16 mouse cellular contexts compared by ENCODE assay signal in genomic region chr11:28812564-28812963, GRCm38 (mm10). TPM values are rescaled to one million over a fixed set of nuclear protein-coding genes. Genes with fewer than 3 reads are reported as not detected.
DNase-seq lines count a peak whose midpoint lies in the region; ATAC-seq and TF ChIP-seq lines count a peak whose summit lies in the region.
"Had no signal": no experiment of that assay in that cellular context is flagged by ENCODE, and none has a peak within 500 bp of the region (broad histone marks: within the 10 kb centered on the region; RNA-seq: fewer than 3 reads in every experiment).

No protein-coding gene starts in this region.

- H3K9me3 ChIP-seq in kidney, embryonic 14.5 days (ENCODE audit: control insufficient read depth, low read length) = no peaks in the 10 kb centered on the region
- no peaks in the 10 kb centered on the region for H3K9me3 ChIP-seq in intestine, embryonic 16.5 days (ENCODE audit: control insufficient read depth, low read length)
- H3K9me3 ChIP-seq: heart, embryonic 13.5 days; midbrain, embryonic 12.5 days; neural tube, embryonic 13.5 days had no signal

- no peak for TF ChIP-seq CTCF in kidney, adult 2 months (conservative IDR thresholded peaks at IDR 0.05; ENCODE audit: insufficient read depth, insufficient read length, low read depth, low read length)

- no peaks in the 10 kb centered on the region; the same call in 1 of the 2 replicates for H3K27me3 ChIP-seq in kidney, adult 2 months (replicated peaks; ENCODE audit: control insufficient read depth, insufficient read depth, low read length)
- no peaks in the 10 kb centered on the region for H3K27me3 ChIP-seq in kidney, embryonic 14.5 days (ENCODE audit: control insufficient read depth, insufficient read depth, low read length)
- no peaks in the 10 kb centered on the region for H3K27me3 ChIP-seq in intestine, embryonic 16.5 days (replicated peaks; ENCODE audit: control insufficient read depth, insufficient read depth, low read length)
- H3K27me3 ChIP-seq: midbrain, embryonic 12.5 days; neural tube, embryonic 13.5 days had no signal

- 56% methylated on average over 2 of the region's 2 CpGs for WGBS in kidney, adult 2 months
- WGBS in kidney, embryonic 14.5 days = 61% methylated on average over 2 of the region's 2 CpGs
- WGBS in intestine, embryonic 16.5 days = 42% methylated on average over 2 of the region's 2 CpGs

- no peak overlapping the region for H3K27ac ChIP-seq in kidney, adult 2 months (ENCODE audit: insufficient read depth, low read depth, low read length)
- no peak overlapping the region for H3K27ac ChIP-seq in kidney, embryonic 14.5 days (ENCODE audit: low read depth, low read length)
- no peak overlapping the region for H3K27ac ChIP-seq in intestine, embryonic 16.5 days (ENCODE audit: low read length)
- H3K27ac ChIP-seq: heart, embryonic 13.5 days; left cerebral cortex, adult 2 months; midbrain, embryonic 12.5 days; neural tube, embryonic 13.5 days had no signal

- peak; percentile 38 for DNase-seq in kidney, adult 2 months
- peak; percentile 55 for DNase-seq in Muller cell, postnatal 12 days (ENCODE audit: inconsistent ontology term)
- DNase-seq in frontal cortex, postnatal 36 days (ENCODE audit: low spot score in 2 of 2) = no peak
- DNase-seq in layer of hippocampus, adult 8-10 months (ENCODE audit: low spot score in 2 of 2) = no peak
- DNase-seq: cerebellum, postnatal 14 days; right cerebral cortex, postnatal 4 days had no signal

- H3K4me2 ChIP-seq in kidney, embryonic 14.5 days (replicated peaks; ENCODE audit: low read depth, low read length) = no peak overlapping the region
- no peak overlapping the region for H3K4me2 ChIP-seq in intestine, embryonic 16.5 days (ENCODE audit: low read depth, low read length)
- H3K4me2 ChIP-seq: heart, embryonic 13.5 days; liver, embryonic 11.5 days; midbrain, embryonic 12.5 days; neural tube, embryonic 13.5 days had no signal

- no peaks in the 10 kb centered on the region for H3K4me1 ChIP-seq in kidney, adult 2 months (ENCODE audit: control insufficient read depth, insufficient read depth, low read length)
- no peaks in the 10 kb centered on the region for H3K4me1 ChIP-seq in kidney, embryonic 14.5 days (ENCODE audit: control insufficient read depth, insufficient read depth, low read length)
- H3K4me1 ChIP-seq in intestine, embryonic 16.5 days (ENCODE audit: control insufficient read depth, insufficient read depth, low read length) = no peaks in the 10 kb centered on the region
- H3K4me1 ChIP-seq: midbrain, embryonic 12.5 days; neural tube, embryonic 13.5 days had no signal

- H3K9ac ChIP-seq in kidney, embryonic 14.5 days (ENCODE audit: low read depth, low read length) = no peak overlapping the region
- no peak overlapping the region for H3K9ac ChIP-seq in intestine, embryonic 16.5 days (ENCODE audit: low read depth, low read length)
- H3K9ac ChIP-seq: heart, embryonic 13.5 days; midbrain, embryonic 12.5 days; neural tube, embryonic 13.5 days had no signal

- no peaks in the 10 kb centered on the region for H3K36me3 ChIP-seq in kidney, adult 2 months (ENCODE audit: control insufficient read depth, insufficient read depth, low read length)
- H3K36me3 ChIP-seq in kidney, embryonic 14.5 days (ENCODE audit: control insufficient read depth, insufficient read depth, low read length) = no peaks in the 10 kb centered on the region
- no peaks in the 10 kb centered on the region for H3K36me3 ChIP-seq in intestine, embryonic 16.5 days (ENCODE audit: control insufficient read depth, insufficient read depth, low read length)
- H3K36me3 ChIP-seq: heart, embryonic 13.5 days; midbrain, embryonic 12.5 days; neural tube, embryonic 13.5 days had no signal

- no peak for TF ChIP-seq POLR2A in kidney, adult 2 months (IDR thresholded peaks at IDR 0.05; ENCODE audit: low read depth, low read length)

- no peak for ATAC-seq in kidney, embryonic 14.5 days (ENCODE audit: low FRiP score, low TSS enrichment)
- ATAC-seq in intestine, embryonic 16.5 days = peak; percentile 84
- ATAC-seq in megakaryocyte progenitor cell, adult 5-6 weeks (replicated peaks; ENCODE audit: poor library complexity) = peak; percentile 81
- ATAC-seq in erythroblast, adult 5-6 weeks (replicated peaks; ENCODE audit: low FRiP score, poor library complexity, severe bottlenecking) = no peak
- ATAC-seq: activated CD4-positive, CD25-positive, alpha-beta regulatory T cell, adult 4 months had no signal

- H3K4me3 ChIP-seq in kidney, adult 2 months (ENCODE audit: insufficient read depth, low read depth, low read length) = no peak overlapping the region
- H3K4me3 ChIP-seq in kidney, embryonic 14.5 days (ENCODE audit: low read length) = no peak overlapping the region
- no peak overlapping the region for H3K4me3 ChIP-seq in intestine, embryonic 16.5 days (ENCODE audit: low read length)
- H3K4me3 ChIP-seq: heart, embryonic 13.5 days; left cerebral cortex, adult 2 months; midbrain, embryonic 12.5 days; neural tube, embryonic 13.5 days had no signal

RNA-seq across cellular contexts. Expression of gene Efemp1, which starts 40.4 kb away (rescaled TPM):
- polyA plus RNA-seq in kidney, adult 2 months (2012; rRNA removed) = 28.8 and 31.8 TPM in 2 replicates
- polyA plus RNA-seq in kidney, embryonic 14.5 days (2014; fragmentation: Nextera tagmentation; extraction: Ambion mirVana) = 11.5 and 12.8 TPM in 2 replicates
- polyA plus RNA-seq in intestine, embryonic 16.5 days (2015; fragmentation: Nextera tagmentation; extraction: Ambion mirVana) = 11.2 and 12.5 TPM in 2 replicates
- total RNA-seq in megakaryocyte progenitor cell, adult 5-6 weeks (2015) = not detected in 2 replicates
- total RNA-seq in megakaryocyte progenitor cell, adult 5-6 weeks (2017) = not detected in 2 replicates
- not detected in 2 replicates for total RNA-seq in erythroblast, adult 5-6 weeks (2015; ENCODE audit: low replicate concordance)
- total RNA-seq in erythroblast, adult 5-6 weeks (2017; ENCODE audit: low replicate concordance) = not detected in 2 replicates
- total RNA-seq in layer of hippocampus, adult 8-10 months (2022) = 10 to 100 TPM; 12.8 to 21.1 (median 14.3) TPM
- polyA plus RNA-seq: activated CD4-positive, CD25-positive, alpha-beta regulatory T cell, adult 4 months had no signal

Comparison
In these comparisons a context has a peak if more than half of its experiments do, and no peak if none do; other contexts are left out.
1. DNase-seq: peak in kidney, adult 2 months (single experiment) and Muller cell, postnatal 12 days (single experiment); none in frontal cortex, postnatal 36 days (0 of 2) and layer of hippocampus, adult 8-10 months (0 of 2).
2. ATAC-seq: peak in intestine, embryonic 16.5 days (single experiment) and megakaryocyte progenitor cell, adult 5-6 weeks (single experiment); none in kidney, embryonic 14.5 days (single experiment) and erythroblast, adult 5-6 weeks (single experiment).
3. RNA of gene Efemp1, which starts 40.4 kb away (total RNA-seq): 12.8 to 21.1 TPM in layer of hippocampus, adult 8-10 months; not detected in megakaryocyte progenitor cell, adult 5-6 weeks and not detected in erythroblast, adult 5-6 weeks; every median in the first group is over 4 times any median in the second.